Mouse (Mus musculus): ENCODE results near the gene Gm3095. TPM values are rescaled to one million over a fixed set of nuclear protein-coding genes. Genes with fewer than 3 reads are reported as not detected.
"Not testable (repeated sequence)": the region's sequence is repeated elsewhere in the genome, so short reads cannot be mapped to it uniquely, and the experiment has no call there.

Gm3095 gene
- total RNA-seq (2014; rRNA removed) (2.2 and 4.5 TPM in 2 replicates), polyA plus RNA-seq (2015; fragmentation: Nextera tagmentation; extraction: Ambion mirVana) (1.9 and 2.0 TPM in 2 replicates)

DNA sequence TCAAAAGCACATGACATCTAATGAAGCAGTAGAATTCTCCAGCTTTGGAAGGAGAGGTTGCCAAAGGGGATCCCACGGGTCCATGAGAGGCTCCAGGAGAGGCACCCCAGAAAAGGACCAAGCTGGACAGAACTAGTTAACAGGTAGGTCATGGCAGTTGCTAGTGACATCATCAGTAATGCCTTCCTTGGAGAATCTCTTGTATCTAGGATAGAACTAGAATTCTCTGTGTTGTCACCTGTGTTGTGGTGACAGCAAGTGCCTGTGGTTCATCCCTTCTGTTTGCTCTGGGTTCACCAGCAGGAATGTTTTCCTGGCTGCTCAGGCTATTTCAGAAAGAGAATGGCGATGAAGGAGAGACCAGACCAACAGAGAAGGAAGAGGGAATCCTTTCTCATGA lies at the start of gene Gm3095:
Gene Gm3095 (plus strand): TSS at position 301 of the 400 bp plus-strand sequence.
- H3K4me3 ChIP-seq (ENCODE audit: low read depth, low read length); H3K27me3 ChIP-seq (ENCODE audit: insufficient read depth, low read length); ATAC-seq (ENCODE audit: low FRiP score); H3K9me3 ChIP-seq (ENCODE audit: low read length); H3K4me2 ChIP-seq (ENCODE audit: low read depth, low read length, poor library complexity, severe bottlenecking); H3K9ac ChIP-seq (replicated peaks; ENCODE audit: low read length, poor library complexity, severe bottlenecking); H3K27ac ChIP-seq (ENCODE audit: low read depth, low read length); H3K4me1 ChIP-seq (ENCODE audit: insufficient read depth, low read length); H3K36me3 ChIP-seq (ENCODE audit: insufficient read depth, low read length); DNase-seq (ENCODE audit: low spot score): not testable (repeated sequence)
- WGBS: no CpG with 5 or more reads among the region's 2 CpGs

DNA sequence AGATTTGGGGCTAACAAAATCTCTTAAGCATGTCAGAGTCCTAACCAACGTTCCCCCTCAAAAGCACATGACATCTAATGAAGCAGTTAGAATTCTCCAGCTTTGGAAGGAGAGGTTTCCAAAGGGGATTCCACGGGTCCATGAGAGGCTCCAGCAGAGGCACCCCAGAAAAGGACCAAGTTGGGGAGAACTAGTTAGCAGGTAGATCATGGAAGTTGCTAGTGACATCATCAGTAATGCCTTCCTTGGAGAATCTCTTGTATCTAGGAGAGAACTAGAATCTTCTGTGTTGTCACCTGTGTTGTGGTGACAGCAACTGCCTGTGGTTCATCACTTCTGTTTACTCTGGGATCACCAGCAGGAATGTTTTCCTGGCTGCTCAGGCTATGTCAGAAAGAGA lies 31.9 kb upstream of the Gm3095 start, which contains the start of gene Gm3029:
Gene Gm3029 (plus strand): TSS at position 301 of the 400 bp plus-strand sequence.
- not testable (repeated sequence) for DNase-seq (ENCODE audit: low spot score); H3K9me3 ChIP-seq (ENCODE audit: low read length); H3K4me2 ChIP-seq (ENCODE audit: low read depth, low read length, poor library complexity, severe bottlenecking); H3K36me3 ChIP-seq (ENCODE audit: insufficient read depth, low read length); ATAC-seq (ENCODE audit: low FRiP score); H3K4me3 ChIP-seq (ENCODE audit: low read depth, low read length); H3K27ac ChIP-seq (ENCODE audit: low read depth, low read length); H3K9ac ChIP-seq (replicated peaks; ENCODE audit: low read length, poor library complexity, severe bottlenecking); H3K27me3 ChIP-seq (ENCODE audit: insufficient read depth, low read length); H3K4me1 ChIP-seq (ENCODE audit: insufficient read depth, low read length)
- no CpG with 5 or more reads among the region's 2 CpGs for WGBS

DNA sequence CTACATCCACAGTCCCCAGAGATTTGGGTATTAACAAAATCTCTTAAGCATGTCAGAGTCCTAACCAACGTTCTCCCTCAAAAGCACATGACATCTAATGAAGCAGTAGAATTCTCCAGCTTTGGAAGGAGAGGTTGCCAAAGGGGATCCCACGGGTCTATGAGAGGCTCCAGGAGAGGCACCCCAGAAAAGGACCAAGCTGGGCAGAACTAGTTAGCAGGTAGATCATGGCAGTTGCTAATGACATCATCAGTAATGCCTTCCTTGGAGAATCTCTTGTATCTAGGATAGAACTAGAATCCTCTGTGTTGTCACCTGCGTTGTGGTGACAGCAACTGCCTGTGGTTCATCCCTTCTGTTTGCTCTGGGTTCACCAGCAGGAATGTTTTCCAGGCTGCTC lies 34.7 kb downstream of the Gm3095 start, which contains the start of gene Gm3099:
Gene Gm3099 (plus strand): TSS at position 301 of the 400 bp plus-strand sequence.
- not testable (repeated sequence) for H3K4me2 ChIP-seq (ENCODE audit: low read depth, low read length, poor library complexity, severe bottlenecking); DNase-seq (ENCODE audit: low spot score); H3K4me3 ChIP-seq (ENCODE audit: low read depth, low read length); ATAC-seq (ENCODE audit: low FRiP score); H3K4me1 ChIP-seq (ENCODE audit: insufficient read depth, low read length); H3K36me3 ChIP-seq (ENCODE audit: insufficient read depth, low read length); H3K9me3 ChIP-seq (ENCODE audit: low read length); H3K27me3 ChIP-seq (ENCODE audit: insufficient read depth, low read length); H3K9ac ChIP-seq (replicated peaks; ENCODE audit: low read length, poor library complexity, severe bottlenecking); H3K27ac ChIP-seq (ENCODE audit: low read depth, low read length)
- WGBS: 77% methylated on average over 1 of the region's 3 CpGs

Other genes with a start within 250 kb of the Gm3095 start
- 5.3 and 6.8 TPM in 2 replicates for gene Gm3002, start 153.5 kb upstream of the Gm3095 start, total RNA-seq (2014; rRNA removed)
- 4.4 and 6.3 TPM in 2 replicates for gene Gm3002, start 153.5 kb upstream of the Gm3095 start, polyA plus RNA-seq (2015; fragmentation: Nextera tagmentation; extraction: Ambion mirVana)
- gene Gm3033, start 117.3 kb upstream of the Gm3095 start, total RNA-seq (2014; rRNA removed): not detected in 2 replicates
- 0.29 TPM in 1 of 2 replicates, not detected in the other for gene Gm3033, start 117.3 kb upstream of the Gm3095 start, polyA plus RNA-seq (2015; fragmentation: Nextera tagmentation; extraction: Ambion mirVana)
- gene Gm2916, start 79.4 kb upstream of the Gm3095 start, total RNA-seq (2014; rRNA removed): not detected in 2 replicates
- not detected in 2 replicates for gene Gm2916, start 79.4 kb upstream of the Gm3095 start, polyA plus RNA-seq (2015; fragmentation: Nextera tagmentation; extraction: Ambion mirVana)
- gene Gm3029, start 31.8 kb upstream of the Gm3095 start, total RNA-seq (2014; rRNA removed): not detected in 2 replicates
- not detected in 2 replicates for gene Gm3029, start 31.8 kb upstream of the Gm3095 start, polyA plus RNA-seq (2015; fragmentation: Nextera tagmentation; extraction: Ambion mirVana)
- gene Gm3099, start 34.8 kb downstream of the Gm3095 start, total RNA-seq (2014; rRNA removed): not detected in 2 replicates
- gene Gm3099, start 34.8 kb downstream of the Gm3095 start, polyA plus RNA-seq (2015; fragmentation: Nextera tagmentation; extraction: Ambion mirVana): not detected in 2 replicates
- gene Gm5796, start 60.4 kb downstream of the Gm3095 start, total RNA-seq (2014; rRNA removed): 3.7 and 8.2 TPM in 2 replicates
- gene Gm5796, start 60.4 kb downstream of the Gm3095 start, polyA plus RNA-seq (2015; fragmentation: Nextera tagmentation; extraction: Ambion mirVana): 4.2 and 4.9 TPM in 2 replicates
- gene Gm3115, start 120.6 kb downstream of the Gm3095 start, total RNA-seq (2014; rRNA removed): not detected in 2 replicates
- 0.09 TPM in 1 of 2 replicates, not detected in the other for gene Gm3115, start 120.6 kb downstream of the Gm3095 start, polyA plus RNA-seq (2015; fragmentation: Nextera tagmentation; extraction: Ambion mirVana)
- 0.60 and 1.6 TPM in 2 replicates for gene Gm8108, start 147.0 kb downstream of the Gm3095 start, total RNA-seq (2014; rRNA removed)
- gene Gm8108, start 147.0 kb downstream of the Gm3095 start, polyA plus RNA-seq (2015; fragmentation: Nextera tagmentation; extraction: Ambion mirVana): 5.4 TPM in 2 replicates
- not detected in 2 replicates for gene Gm3127, start 201.5 kb downstream of the Gm3095 start, total RNA-seq (2014; rRNA removed)
- gene Gm3127, start 201.5 kb downstream of the Gm3095 start, polyA plus RNA-seq (2015; fragmentation: Nextera tagmentation; extraction: Ambion mirVana): not detected in 2 replicates
- gene Gm2974, start 219.0 kb downstream of the Gm3095 start, total RNA-seq (2014; rRNA removed): 7.2 and 10.0 TPM in 2 replicates
- gene Gm2974, start 219.0 kb downstream of the Gm3095 start, polyA plus RNA-seq (2015; fragmentation: Nextera tagmentation; extraction: Ambion mirVana): 8.7 and 12.0 TPM in 2 replicates